In the genomic region with DNA sequence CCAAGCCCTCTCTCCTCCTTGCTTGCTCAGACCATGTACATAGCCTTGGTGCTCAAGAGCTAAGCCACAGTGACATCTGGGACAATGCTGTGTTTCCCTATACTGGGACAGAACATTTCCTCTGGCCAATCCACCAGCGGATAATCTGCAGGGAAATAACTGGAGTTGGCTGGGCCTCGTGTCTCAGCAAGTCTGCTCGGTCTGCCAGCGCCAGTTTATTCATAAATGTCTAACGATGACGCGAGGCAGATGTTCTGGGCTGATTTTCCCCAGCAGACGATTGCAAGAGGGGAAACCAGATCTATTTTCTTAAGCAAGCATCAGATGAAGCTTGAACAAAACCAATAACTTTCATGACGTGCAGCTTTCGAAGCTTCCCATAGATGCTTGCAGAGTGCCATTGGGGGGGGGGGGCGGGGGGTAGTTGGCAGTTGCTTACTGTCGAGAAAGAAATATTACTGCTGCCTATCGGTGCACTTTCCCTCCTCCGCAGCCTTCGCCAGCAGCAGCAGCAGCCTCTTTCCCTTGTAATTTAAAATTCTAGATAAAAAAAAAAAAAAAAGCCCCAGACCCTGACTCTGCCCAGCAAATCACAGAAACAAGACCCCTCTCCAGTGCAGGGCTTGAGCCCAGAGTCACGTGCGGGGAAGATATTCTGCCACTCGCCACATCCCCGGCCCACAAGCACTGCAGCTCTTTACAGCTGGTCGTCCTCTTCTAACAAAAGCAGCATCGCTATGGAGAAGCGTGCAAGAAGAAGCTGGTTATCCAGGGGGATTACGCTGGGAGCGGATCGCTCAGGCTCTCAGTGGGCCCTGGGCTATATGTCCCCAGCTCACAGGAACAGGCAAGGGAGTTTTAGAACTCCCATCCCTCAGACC, we compare ENCODE assay signal across 8 mouse cellular contexts. TPM values are rescaled to one million over a fixed set of nuclear protein-coding genes. Genes with fewer than 3 reads are reported as not detected.
DNase-seq lines count a peak whose midpoint lies in the region; ATAC-seq lines count a peak whose summit lies in the region.

No protein-coding gene starts in this region.

- no peak overlapping the region for H3K4me3 ChIP-seq in embryonic facial prominence, embryonic 10.5 days
- H3K4me3 ChIP-seq in heart, embryonic 14.5 days (ENCODE audit: control insufficient read depth in 1 of 2, insufficient read depth in 1 of 2, low read depth in 1 of 2, low read length in 2 of 2), result no peak overlapping the region
- no peak overlapping the region for H3K4me3 ChIP-seq in limb, embryonic 15.5 days
- H3K4me3 ChIP-seq in neural tube, embryonic 13.5 days, result no peak overlapping the region

- no peak overlapping the region for H3K4me2 ChIP-seq in heart, embryonic 14.5 days (ENCODE audit: low read length)
- peak overlapping the region; percentile 19; the same call in 1 of the 2 replicates for H3K4me2 ChIP-seq in limb, embryonic 15.5 days
- peak overlapping the region; percentile 39 for H3K4me2 ChIP-seq in neural tube, embryonic 13.5 days

- H3K4me1 ChIP-seq in embryonic facial prominence, embryonic 10.5 days, result peaks cover 50% of the 10 kb centered on the region
- peaks cover 33 to 54% of the 10 kb centered on the region in 2 experiments for H3K4me1 ChIP-seq in heart, embryonic 14.5 days (ENCODE audit: control insufficient read depth in 2 of 2, insufficient read depth in 2 of 2, low read length in 2 of 2)
- H3K4me1 ChIP-seq in limb, embryonic 15.5 days, result peaks cover 48% of the 10 kb centered on the region
- peaks cover 54% of the 10 kb centered on the region for H3K4me1 ChIP-seq in neural tube, embryonic 13.5 days (replicated peaks)

- peak; percentile 28 to 42 for DNase-seq in frontal cortex, postnatal 36 days (ENCODE audit: low spot score in 2 of 2)
- DNase-seq in frontal cortex, postnatal 10 days (ENCODE audit: low spot score in 2 of 2), result no peak
- peak; percentile 32 for DNase-seq in embryonic facial prominence, embryonic 10.5 days (ENCODE audit: low spot score)
- DNase-seq in cerebellum, adult 11-12 months, result no peak
- DNase-seq in ovary, postnatal 36 days (ENCODE audit: low spot score), result no peak

- H3K36me3 ChIP-seq in embryonic facial prominence, embryonic 10.5 days (replicated peaks), result no peaks in the 10 kb centered on the region
- H3K36me3 ChIP-seq in heart, embryonic 14.5 days (ENCODE audit: control insufficient read depth, insufficient read depth, low read length), result no peaks in the 10 kb centered on the region
- H3K36me3 ChIP-seq in limb, embryonic 15.5 days, result no peaks in the 10 kb centered on the region
- no peaks in the 10 kb centered on the region for H3K36me3 ChIP-seq in neural tube, embryonic 13.5 days

- H3K9ac ChIP-seq in heart, embryonic 14.5 days (ENCODE audit: low read length), result peak overlapping the region; percentile 39; the same call in 1 of the 2 replicates
- no peak overlapping the region for H3K9ac ChIP-seq in limb, embryonic 15.5 days
- H3K9ac ChIP-seq in neural tube, embryonic 13.5 days, result peak overlapping the region; percentile 56

- 0 out of 2 replicates have a peak, but pooled peaks have one; percentile 15 for ATAC-seq in heart, embryonic 14.5 days (ENCODE audit: insufficient number of reproducible peaks, insufficient read depth, low FRiP score, low read depth)
- ATAC-seq in limb, embryonic 15.5 days (ENCODE audit: insufficient number of reproducible peaks, low FRiP score, low TSS enrichment, low read depth), result no peak
- peak; percentile 37; the same call in 1 of the 2 replicates for ATAC-seq in neural tube, embryonic 13.5 days (ENCODE audit: low read depth)

- H3K27me3 ChIP-seq in embryonic facial prominence, embryonic 10.5 days (replicated peaks; ENCODE audit: low read depth, poor library complexity, severe bottlenecking), result no peaks in the 10 kb centered on the region
- no peaks in the 10 kb centered on the region for H3K27me3 ChIP-seq in heart, embryonic 14.5 days (ENCODE audit: control insufficient read depth, insufficient read depth, low read length)
- H3K27me3 ChIP-seq in limb, embryonic 15.5 days, result no peaks in the 10 kb centered on the region
- no peaks in the 10 kb centered on the region for H3K27me3 ChIP-seq in neural tube, embryonic 13.5 days

- WGBS in embryonic facial prominence, embryonic 10.5 days, result 59% methylated on average over 25 of the region's 25 CpGs
- 55% methylated on average over 25 of the region's 25 CpGs for WGBS in heart, embryonic 14.5 days
- 21% methylated on average over 25 of the region's 25 CpGs for WGBS in limb, embryonic 15.5 days
- 17% methylated on average over 25 of the region's 25 CpGs for WGBS in neural tube, embryonic 13.5 days

- H3K27ac ChIP-seq in embryonic facial prominence, embryonic 10.5 days (replicated peaks), result peak overlapping the region; percentile 70
- 0 out of 4 replicates have a peak overlapping the region, but pooled peaks of 1 of the 2 experiments have one; percentile 19 for H3K27ac ChIP-seq in heart, embryonic 14.5 days (replicated peaks in 1 of 2; ENCODE audit: control insufficient read depth in 1 of 2, insufficient read depth in 1 of 2, low read depth in 2 of 2, low read length in 2 of 2)
- peak overlapping the region; percentile 47 for H3K27ac ChIP-seq in limb, embryonic 15.5 days
- H3K27ac ChIP-seq in neural tube, embryonic 13.5 days (replicated peaks), result peak overlapping the region; percentile 88

- no peaks in the 10 kb centered on the region for H3K9me3 ChIP-seq in embryonic facial prominence, embryonic 10.5 days
- H3K9me3 ChIP-seq in heart, embryonic 14.5 days (ENCODE audit: control insufficient read depth, low read length), result no peaks in the 10 kb centered on the region
- H3K9me3 ChIP-seq in limb, embryonic 15.5 days, result no peaks in the 10 kb centered on the region
- H3K9me3 ChIP-seq in neural tube, embryonic 13.5 days, result no peaks in the 10 kb centered on the region

RNA-seq across cellular contexts. Expression of a gene that starts 43.6 kb away (rescaled TPM):
- polyA plus RNA-seq in embryonic facial prominence, embryonic 10.5 days (2016; fragmentation: Nextera tagmentation; extraction: Ambion mirVana), result 0.65 and 1.3 TPM in 2 replicates
- polyA plus RNA-seq in heart, embryonic 14.5 days (2014; fragmentation: Nextera tagmentation; extraction: Ambion mirVana), result 10.1 and 10.5 TPM in 2 replicates
- 2.0 and 2.3 TPM in 2 replicates for polyA plus RNA-seq in limb, embryonic 15.5 days (2015; fragmentation: Nextera tagmentation; extraction: Ambion mirVana)
- polyA plus RNA-seq in neural tube, embryonic 13.5 days (2015; fragmentation: Nextera tagmentation; extraction: Ambion mirVana), result 11.1 and 14.2 TPM in 2 replicates

Comparison
In these comparisons a context has a peak if more than half of its experiments do, and no peak if none do; other contexts are left out.
1. DNase-seq: peak in frontal cortex, postnatal 36 days (2 of 2) and embryonic facial prominence, embryonic 10.5 days (single experiment); none in frontal cortex, postnatal 10 days (0 of 2), cerebellum, adult 11-12 months (single experiment) and ovary, postnatal 36 days (single experiment).